27 mouse cellular contexts compared by ENCODE assay signal in genomic region chr7:144632321-144632720, GRCm38 (mm10). TPM values are rescaled to one million over a fixed set of nuclear protein-coding genes. Genes with fewer than 3 reads are reported as not detected.
DNase-seq lines count a peak whose midpoint lies in the region; ATAC-seq lines count a peak whose summit lies in the region.
"Had no signal": no experiment of that assay in that cellular context is flagged by ENCODE, and none has a peak within 500 bp of the region (broad histone marks: within the 10 kb centered on the region; RNA-seq: fewer than 3 reads in every experiment).

No protein-coding gene starts in this region.

- H3K9me3 ChIP-seq in kidney, embryonic 15.5 days (replicated peaks) = no peaks in the 10 kb centered on the region
- H3K9me3 ChIP-seq in kidney, embryonic 14.5 days (ENCODE audit: control insufficient read depth, low read length) = no peaks in the 10 kb centered on the region
- H3K9me3 ChIP-seq: forebrain, embryonic 15.5 days; G1E; heart, embryonic 12.5 days; heart, embryonic 15.5 days; hindbrain, embryonic 12.5 days; intestine, embryonic 15.5 days had no signal

- peaks cover 20% of the 10 kb centered on the region for H3K36me3 ChIP-seq in kidney, embryonic 15.5 days
- H3K36me3 ChIP-seq in kidney, embryonic 14.5 days (ENCODE audit: control insufficient read depth, insufficient read depth, low read length) = peaks cover 10% of the 10 kb centered on the region; the same call in 1 of the 2 replicates
- H3K36me3 ChIP-seq: forebrain, embryonic 15.5 days; heart, embryonic 12.5 days; heart, embryonic 15.5 days; hindbrain, embryonic 12.5 days; intestine, embryonic 15.5 days had no signal

- no peak overlapping the region for H3K4me2 ChIP-seq in kidney, embryonic 15.5 days
- H3K4me2 ChIP-seq in kidney, embryonic 14.5 days (replicated peaks; ENCODE audit: low read depth, low read length) = no peak overlapping the region
- H3K4me2 ChIP-seq: forebrain, embryonic 15.5 days; heart, embryonic 12.5 days; heart, embryonic 15.5 days; hindbrain, embryonic 12.5 days; intestine, embryonic 15.5 days had no signal

- no peak for ATAC-seq in kidney, embryonic 15.5 days (replicated peaks; ENCODE audit: low FRiP score)
- no peak for ATAC-seq in kidney, embryonic 14.5 days (ENCODE audit: low FRiP score, low TSS enrichment)
- ATAC-seq: forebrain, embryonic 15.5 days; hindbrain, embryonic 16.5 days; intestine, embryonic 15.5 days had no signal

- H3K27ac ChIP-seq in kidney, embryonic 15.5 days = no peak overlapping the region
- H3K27ac ChIP-seq in kidney, embryonic 14.5 days (ENCODE audit: low read depth, low read length) = no peak overlapping the region
- H3K27ac ChIP-seq: forebrain, embryonic 15.5 days; heart, embryonic 15.5 days; hindbrain, embryonic 12.5 days; intestine, embryonic 15.5 days had no signal

- H3K4me1 ChIP-seq in kidney, embryonic 15.5 days = peaks cover 34% of the 10 kb centered on the region
- peaks cover 7% of the 10 kb centered on the region; the same call in 1 of the 2 replicates for H3K4me1 ChIP-seq in kidney, embryonic 14.5 days (ENCODE audit: control insufficient read depth, insufficient read depth, low read length)

- peak; percentile 38 to 54 for DNase-seq in adrenal gland, postnatal 36 days
- DNase-seq in adrenal gland, postnatal 25 days = no peak
- peak; percentile 19 for DNase-seq in 416B (ENCODE audit: low read depth)
- peak; percentile 52 for DNase-seq in brain, adult 2 months (ENCODE audit: low read depth, low spot score)
- no peak for DNase-seq in embryo, embryonic 9.5 days (ENCODE audit: extremely low spot score)
- DNase-seq: adrenal gland, postnatal 14 days; B cell, adult 2 months; cerebellum, adult 11-12 months; cerebellum, adult 8-10 months; cerebellum, postnatal 10 days; cerebellum, postnatal 36 days; embryo, embryonic 11 days; gastrocnemius, postnatal 25 days; heart, adult 18-20 months; heart, postnatal 10 days; heart, postnatal 36 days; kidney, adult 11 months; kidney, adult 8-10 months had no signal

- no peak overlapping the region for H3K4me3 ChIP-seq in kidney, embryonic 15.5 days (replicated peaks)
- no peak overlapping the region for H3K4me3 ChIP-seq in kidney, embryonic 14.5 days (ENCODE audit: low read length)
- H3K4me3 ChIP-seq: forebrain, embryonic 15.5 days; heart, embryonic 12.5 days; heart, embryonic 15.5 days; hindbrain, embryonic 12.5 days; intestine, embryonic 15.5 days had no signal

- H3K9ac ChIP-seq in kidney, embryonic 15.5 days = 0 out of 2 replicates have a peak overlapping the region, but pooled peaks have one; percentile 12
- H3K9ac ChIP-seq in kidney, embryonic 14.5 days (ENCODE audit: low read depth, low read length) = no peak overlapping the region
- H3K9ac ChIP-seq: forebrain, embryonic 15.5 days; heart, embryonic 12.5 days; heart, embryonic 15.5 days; hindbrain, embryonic 12.5 days; intestine, embryonic 15.5 days had no signal

- H3K27me3 ChIP-seq in kidney, embryonic 15.5 days = no peaks in the 10 kb centered on the region
- H3K27me3 ChIP-seq in kidney, embryonic 14.5 days (ENCODE audit: control insufficient read depth, insufficient read depth, low read length) = no peaks in the 10 kb centered on the region
- H3K27me3 ChIP-seq: forebrain, embryonic 15.5 days; heart, embryonic 15.5 days; intestine, embryonic 15.5 days had no signal

RNA-seq across cellular contexts. Expression of gene Fadd, which starts 50.1 kb away (rescaled TPM):
- total RNA-seq in adrenal gland, postnatal 36 days (2021) = 10 to 100 TPM in 1 of 2 experiments, 1 to 10 TPM in 1; 8.9 to 12.9 TPM
- total RNA-seq in adrenal gland, postnatal 25 days (2021) = 13.5 and 17.1 TPM in 2 replicates
- 12.7 and 13.7 TPM in 2 replicates for polyA plus RNA-seq in kidney, embryonic 15.5 days (2015; fragmentation: Nextera tagmentation; extraction: Ambion mirVana)
- polyA plus RNA-seq in kidney, embryonic 14.5 days (2014; fragmentation: Nextera tagmentation; extraction: Ambion mirVana) = 10.9 and 15.2 TPM in 2 replicates

Comparison
In these comparisons a context has a peak if more than half of its experiments do, and no peak if none do; other contexts are left out.
1. DNase-seq: peak in adrenal gland, postnatal 36 days (2 of 2), 416B (single experiment) and brain, adult 2 months (single experiment); none in adrenal gland, postnatal 25 days (single experiment) and embryo, embryonic 9.5 days (single experiment).